Mouse (Mus musculus): ENCODE data around the gene B3gat2. TPM values are rescaled to one million over a fixed set of nuclear protein-coding genes. Genes with fewer than 3 reads are reported as not detected.

Gene B3gat2
- polyA plus RNA-seq, 1 experiment from 2014 or later: 0.46 TPM

DNA sequence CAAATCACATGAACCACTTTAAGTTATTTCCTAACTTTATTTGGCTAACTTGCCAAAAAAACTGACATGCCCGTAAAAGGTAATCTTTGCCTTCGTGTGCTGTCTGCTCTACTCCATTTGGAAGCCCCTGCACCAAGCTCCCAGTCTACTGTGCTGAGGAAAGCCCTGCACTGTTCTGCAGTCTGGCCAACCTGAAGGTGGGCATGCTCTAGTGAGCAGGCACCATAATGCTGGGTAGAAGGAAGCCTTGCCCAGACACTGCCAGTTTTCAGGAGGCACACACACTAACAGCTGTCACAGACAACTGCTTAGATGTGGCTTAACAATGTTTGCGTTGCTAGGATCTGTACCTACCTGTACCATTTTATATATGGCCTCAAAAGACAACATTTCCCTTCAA is 94.1 kb downstream of the B3gat2 start:
- no peaks in the 10 kb centered on the region for H3K27me3 ChIP-seq (ENCODE audit: control insufficient read depth, insufficient read depth, low read length)
- no peaks in the 10 kb centered on the region for H3K9me3 ChIP-seq (replicated peaks; ENCODE audit: control insufficient read depth, low read length)
- no peak for ATAC-seq (ENCODE audit: insufficient read depth, low FRiP score)
- H3K27ac ChIP-seq (ENCODE audit: low read length): no peak overlapping the region
- WGBS: 80% methylated on average over 3 of the region's 3 CpGs
- H3K4me3 ChIP-seq (replicated peaks; ENCODE audit: low read length): no peak overlapping the region
- no peak overlapping the region for H3K4me2 ChIP-seq (ENCODE audit: low read depth, low read length)
- H3K4me1 ChIP-seq (ENCODE audit: control insufficient read depth, insufficient read depth, low read length): no peaks in the 10 kb centered on the region
- no peak overlapping the region for H3K9ac ChIP-seq (ENCODE audit: low read length)
- peaks cover 5% of the 10 kb centered on the region; the same call in 1 of the 2 replicates for H3K36me3 ChIP-seq (ENCODE audit: control insufficient read depth, insufficient read depth, low read length)

DNA sequence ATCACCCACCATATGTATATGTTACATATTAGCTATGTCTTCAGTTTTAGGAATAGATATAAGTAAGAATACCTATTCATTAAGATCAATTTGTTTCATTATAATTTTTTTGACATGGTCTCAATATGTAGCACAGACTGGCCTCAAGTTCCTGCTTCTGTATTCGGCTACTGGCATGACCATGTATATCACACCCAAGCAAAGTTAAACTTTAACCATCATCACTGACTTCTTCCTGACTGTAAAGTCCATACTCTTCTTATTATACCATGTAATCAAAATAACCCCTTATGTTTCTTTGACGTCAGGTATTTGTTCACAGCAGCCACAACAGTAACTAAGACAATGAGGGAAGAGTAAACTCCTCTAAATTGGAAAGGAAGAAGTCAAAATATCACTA is 99.4 kb downstream of the B3gat2 start:
- no peaks in the 10 kb centered on the region for H3K4me1 ChIP-seq (ENCODE audit: control insufficient read depth, insufficient read depth, low read length)
- H3K27ac ChIP-seq (ENCODE audit: low read length): no peak overlapping the region
- ATAC-seq (ENCODE audit: insufficient read depth, low FRiP score): no peak
- no peak overlapping the region for H3K9ac ChIP-seq (ENCODE audit: low read length)
- H3K9me3 ChIP-seq (replicated peaks; ENCODE audit: control insufficient read depth, low read length): no peaks in the 10 kb centered on the region
- H3K4me3 ChIP-seq (replicated peaks; ENCODE audit: low read length): no peak overlapping the region
- no peaks in the 10 kb centered on the region for H3K27me3 ChIP-seq (ENCODE audit: control insufficient read depth, insufficient read depth, low read length)
- H3K36me3 ChIP-seq (ENCODE audit: control insufficient read depth, insufficient read depth, low read length): no peaks in the 10 kb centered on the region; the same call in 1 of the 2 replicates
- H3K4me2 ChIP-seq (ENCODE audit: low read depth, low read length): no peak overlapping the region
- WGBS: 71% methylated on average over 2 of the region's 2 CpGs

DNA sequence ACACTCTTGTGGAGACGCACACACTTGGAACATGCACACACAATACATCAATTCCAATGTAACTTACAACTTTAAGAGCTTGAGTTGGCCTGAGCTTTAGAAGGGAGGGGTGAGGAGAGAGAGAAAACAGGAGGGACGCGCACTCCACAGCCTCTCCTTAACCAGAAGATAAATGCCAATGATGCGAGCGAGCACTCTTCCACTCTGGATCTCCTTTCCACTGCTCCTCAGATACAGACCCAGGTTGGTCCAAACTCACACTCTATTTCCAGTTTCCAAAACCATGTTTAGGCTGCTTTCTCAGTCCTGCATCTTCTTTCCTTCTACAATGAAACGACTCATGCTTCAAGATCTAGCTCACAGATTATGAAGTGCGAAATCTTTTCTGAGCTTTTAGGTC is 104.0 kb downstream of the B3gat2 start:
- no peak overlapping the region for H3K27ac ChIP-seq (ENCODE audit: low read length)
- no peak overlapping the region for H3K4me2 ChIP-seq (ENCODE audit: low read depth, low read length)
- no peaks in the 10 kb centered on the region for H3K27me3 ChIP-seq (ENCODE audit: control insufficient read depth, insufficient read depth, low read length)
- no peak overlapping the region for H3K4me3 ChIP-seq (replicated peaks; ENCODE audit: low read length)
- H3K9me3 ChIP-seq (replicated peaks; ENCODE audit: control insufficient read depth, low read length): no peaks in the 10 kb centered on the region
- H3K4me1 ChIP-seq (ENCODE audit: control insufficient read depth, insufficient read depth, low read length): no peaks in the 10 kb centered on the region
- no peak overlapping the region for H3K9ac ChIP-seq (ENCODE audit: low read length)
- ATAC-seq (ENCODE audit: insufficient read depth, low FRiP score): no peak
- WGBS: 90% methylated on average over 7 of the region's 7 CpGs
- no peaks in the 10 kb centered on the region; the same call in 1 of the 2 replicates for H3K36me3 ChIP-seq (ENCODE audit: control insufficient read depth, insufficient read depth, low read length)

DNA sequence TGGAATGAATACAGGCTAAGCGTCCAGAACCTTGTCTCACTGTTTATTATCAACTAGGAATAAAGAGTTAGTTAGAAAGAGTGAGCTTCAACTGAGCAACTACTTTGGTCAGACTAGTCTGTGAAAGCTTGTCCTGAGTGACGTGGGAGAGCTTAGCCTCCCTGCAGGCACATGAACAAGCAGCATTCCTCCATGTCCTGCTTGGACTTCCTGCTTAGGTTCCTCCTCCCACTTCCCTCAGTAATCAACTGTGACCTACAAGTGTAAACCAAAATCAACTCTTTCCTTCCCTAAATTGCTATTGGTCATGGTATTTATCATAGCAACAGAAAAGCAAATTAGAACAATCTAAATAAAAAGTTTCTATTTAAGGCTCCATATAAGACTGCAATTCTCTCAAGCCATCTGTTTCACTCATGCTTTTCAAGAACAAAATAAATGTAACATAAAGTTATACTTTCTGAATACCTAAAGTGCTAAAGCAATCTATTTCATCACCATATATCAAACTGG is 105.9 kb downstream of the B3gat2 start:
- 65% methylated on average over 2 of the region's 2 CpGs for WGBS
- Histone ChIP-seq H3K36me3 (ENCODE audit: control insufficient read depth, insufficient read depth, low read length) (no peaks in the 10 kb centered on the region), H3K4me3 (replicated peaks; ENCODE audit: low read length) (no peak overlapping the region), H3K27me3 (ENCODE audit: control insufficient read depth, insufficient read depth, low read length) (no peaks in the 10 kb centered on the region), H3K4me1 (ENCODE audit: control insufficient read depth, insufficient read depth, low read length) (no peaks in the 10 kb centered on the region), H3K9ac (ENCODE audit: low read length) (no peak overlapping the region), H3K9me3 (replicated peaks; ENCODE audit: control insufficient read depth, low read length) (no peaks in the 10 kb centered on the region), H3K27ac (ENCODE audit: low read length) (no peak overlapping the region), H3K4me2 (ENCODE audit: low read depth, low read length) (no peak overlapping the region)
- no peak for ATAC-seq (ENCODE audit: insufficient read depth, low FRiP score)

DNA sequence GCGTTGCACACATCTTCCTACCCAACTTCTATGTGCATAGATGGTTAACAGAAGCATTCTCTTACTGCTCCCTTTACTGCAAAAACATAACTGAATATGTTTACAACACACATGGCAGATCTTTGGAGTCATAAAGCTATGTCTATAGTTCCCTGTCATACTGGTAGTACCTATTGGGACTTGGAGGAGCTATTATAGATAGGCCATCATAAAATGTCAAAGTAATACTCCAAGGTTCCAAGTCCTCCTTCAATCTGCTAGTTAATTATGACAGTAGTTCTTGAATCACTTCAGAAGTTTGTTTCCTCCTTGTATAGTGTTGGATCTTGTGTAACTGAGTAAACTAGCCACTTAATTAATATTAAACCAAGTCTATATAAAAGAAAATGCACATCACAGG is 110.6 kb downstream of the B3gat2 start:
- ATAC-seq (ENCODE audit: insufficient read depth, low FRiP score): no peak
- Histone ChIP-seq H3K4me2 (ENCODE audit: low read depth, low read length) (no peak overlapping the region), H3K9me3 (replicated peaks; ENCODE audit: control insufficient read depth, low read length) (no peaks in the 10 kb centered on the region), H3K27me3 (ENCODE audit: control insufficient read depth, insufficient read depth, low read length) (no peaks in the 10 kb centered on the region), H3K36me3 (ENCODE audit: control insufficient read depth, insufficient read depth, low read length) (0 out of 2 replicates have a peak, but pooled peaks cover 3% of the 10 kb centered on the region), H3K27ac (ENCODE audit: low read length) (no peak overlapping the region), H3K9ac (ENCODE audit: low read length) (no peak overlapping the region), H3K4me1 (ENCODE audit: control insufficient read depth, insufficient read depth, low read length) (no peaks in the 10 kb centered on the region), H3K4me3 (replicated peaks; ENCODE audit: low read length) (no peak overlapping the region)
- WGBS: 100% methylated on average over 1 of the region's 1 CpGs

DNA sequence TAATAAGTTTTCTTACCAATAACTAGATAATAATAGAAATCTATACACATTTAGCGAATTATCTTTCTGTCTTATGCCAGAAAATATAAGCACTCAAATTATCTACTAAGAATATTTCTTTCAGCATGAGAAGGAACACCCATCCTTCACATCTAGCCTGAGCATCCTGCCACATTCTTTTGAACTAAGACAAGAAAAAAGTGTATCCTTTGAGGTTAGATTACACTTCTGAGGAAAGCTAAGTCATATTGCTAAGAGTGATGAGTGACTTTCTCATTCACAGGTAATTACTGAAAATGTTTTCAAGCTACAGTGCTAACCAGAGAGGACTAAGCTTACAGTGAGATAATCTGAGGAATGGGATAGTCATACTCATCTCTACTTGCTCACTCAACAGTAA is 121.1 kb downstream of the B3gat2 start:
- Histone ChIP-seq H3K27ac (ENCODE audit: low read length) (no peak overlapping the region), H3K4me1 (ENCODE audit: control insufficient read depth, insufficient read depth, low read length) (no peaks in the 10 kb centered on the region), H3K36me3 (ENCODE audit: control insufficient read depth, insufficient read depth, low read length) (no peaks in the 10 kb centered on the region), H3K27me3 (ENCODE audit: control insufficient read depth, insufficient read depth, low read length) (no peaks in the 10 kb centered on the region), H3K4me3 (replicated peaks; ENCODE audit: low read length) (no peak overlapping the region), H3K9ac (ENCODE audit: low read length) (no peak overlapping the region), H3K4me2 (ENCODE audit: low read depth, low read length) (no peak overlapping the region), H3K9me3 (replicated peaks; ENCODE audit: control insufficient read depth, low read length) (no peaks in the 10 kb centered on the region)
- WGBS: 94% methylated on average over 1 of the region's 1 CpGs
- no peak for ATAC-seq (ENCODE audit: insufficient read depth, low FRiP score)

DNA sequence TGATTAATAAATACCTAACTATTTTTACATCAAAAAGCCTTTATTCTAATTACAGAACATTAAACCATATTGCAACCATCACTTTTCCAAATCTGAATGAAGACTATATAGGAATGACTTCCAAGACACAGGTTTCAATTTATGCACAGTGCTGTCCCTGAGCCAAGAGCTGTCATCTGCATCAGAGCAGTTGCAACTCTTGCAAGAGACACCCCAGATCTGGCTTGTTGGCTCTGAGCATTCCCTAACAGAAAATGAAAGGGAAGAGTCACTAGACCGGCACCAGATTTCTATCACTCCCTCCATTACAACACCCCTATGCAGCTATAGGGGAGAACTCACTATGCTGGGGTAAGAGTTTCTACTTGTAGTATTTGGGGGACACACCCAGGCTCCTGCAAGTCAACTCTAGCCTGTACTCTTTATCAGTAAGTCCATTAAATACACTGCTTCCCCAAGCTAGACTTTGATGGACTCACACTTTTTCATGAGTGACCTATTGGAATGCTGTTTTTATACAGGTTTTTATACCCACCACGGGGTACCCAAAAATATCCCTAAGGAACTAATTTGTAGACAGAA is 122.6 kb downstream of the B3gat2 start:
- H3K4me3 ChIP-seq (replicated peaks; ENCODE audit: low read length): no peak overlapping the region
- WGBS: 83% methylated on average over 2 of the region's 2 CpGs
- no peak overlapping the region for H3K27ac ChIP-seq (ENCODE audit: low read length)
- no peaks in the 10 kb centered on the region for H3K36me3 ChIP-seq (ENCODE audit: control insufficient read depth, insufficient read depth, low read length)
- no peaks in the 10 kb centered on the region for H3K9me3 ChIP-seq (replicated peaks; ENCODE audit: control insufficient read depth, low read length)
- no peaks in the 10 kb centered on the region for H3K27me3 ChIP-seq (ENCODE audit: control insufficient read depth, insufficient read depth, low read length)
- no peak overlapping the region for H3K4me2 ChIP-seq (ENCODE audit: low read depth, low read length)
- H3K9ac ChIP-seq (ENCODE audit: low read length): no peak overlapping the region
- H3K4me1 ChIP-seq (ENCODE audit: control insufficient read depth, insufficient read depth, low read length): no peaks in the 10 kb centered on the region
- no peak for ATAC-seq (ENCODE audit: insufficient read depth, low FRiP score)

DNA sequence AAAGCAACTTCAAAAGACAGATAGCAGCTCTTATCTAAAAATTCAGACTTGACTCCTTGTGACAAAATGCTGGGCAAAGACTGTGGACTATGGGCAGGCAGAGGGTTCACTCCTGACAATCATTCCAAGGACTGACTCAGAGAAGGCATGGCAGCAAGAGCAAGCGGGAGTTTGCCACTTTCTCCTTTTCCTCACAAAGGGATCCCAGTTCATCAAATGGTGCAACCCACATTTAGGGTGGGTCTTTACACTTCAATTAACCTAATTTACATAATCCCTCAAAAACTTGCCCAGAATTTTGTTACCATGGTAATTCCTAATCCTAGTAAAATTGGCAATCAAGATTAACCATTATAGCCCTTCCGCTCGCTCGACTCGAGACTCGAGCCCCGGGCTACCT is 123.4 kb downstream of the B3gat2 start:
- H3K36me3 ChIP-seq (ENCODE audit: control insufficient read depth, insufficient read depth, low read length): no peaks in the 10 kb centered on the region
- H3K9ac ChIP-seq (ENCODE audit: low read length): no peak overlapping the region
- H3K27ac ChIP-seq (ENCODE audit: low read length): no peak overlapping the region
- H3K4me1 ChIP-seq (ENCODE audit: control insufficient read depth, insufficient read depth, low read length): no peaks in the 10 kb centered on the region
- H3K4me2 ChIP-seq (ENCODE audit: low read depth, low read length): no peak overlapping the region
- H3K4me3 ChIP-seq (replicated peaks; ENCODE audit: low read length): no peak overlapping the region
- H3K27me3 ChIP-seq (ENCODE audit: control insufficient read depth, insufficient read depth, low read length): no peaks in the 10 kb centered on the region
- no peaks in the 10 kb centered on the region for H3K9me3 ChIP-seq (replicated peaks; ENCODE audit: control insufficient read depth, low read length)
- 96% methylated on average over 7 of the region's 7 CpGs for WGBS
- no peak for ATAC-seq (ENCODE audit: insufficient read depth, low FRiP score)

DNA sequence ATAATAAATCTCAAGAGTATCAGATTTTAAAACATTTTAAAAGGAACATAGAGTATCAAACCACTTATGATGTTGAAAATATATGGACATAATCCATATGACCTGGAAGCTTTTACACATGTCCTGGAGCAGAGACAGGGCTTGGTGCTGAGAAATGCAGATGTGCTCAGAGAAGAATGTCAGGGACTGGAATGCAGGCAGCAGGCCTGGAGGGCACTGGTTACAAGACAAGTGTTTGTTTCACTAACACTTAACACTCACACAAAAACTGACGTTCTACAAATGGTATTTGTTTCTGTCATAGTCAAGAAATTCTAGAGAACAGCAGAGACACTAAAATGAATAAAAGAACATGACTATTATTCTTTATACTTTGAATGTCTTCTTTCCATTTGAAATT is 130.5 kb downstream of the B3gat2 start:
- H3K9ac ChIP-seq (ENCODE audit: low read length): no peak overlapping the region
- no peak overlapping the region for H3K27ac ChIP-seq (ENCODE audit: low read length)
- no peak for ATAC-seq (ENCODE audit: insufficient read depth, low FRiP score)
- H3K4me2 ChIP-seq (ENCODE audit: low read depth, low read length): no peak overlapping the region
- no peaks in the 10 kb centered on the region for H3K9me3 ChIP-seq (replicated peaks; ENCODE audit: control insufficient read depth, low read length)
- no peak overlapping the region for H3K4me3 ChIP-seq (replicated peaks; ENCODE audit: low read length)
- no peaks in the 10 kb centered on the region for H3K27me3 ChIP-seq (ENCODE audit: control insufficient read depth, insufficient read depth, low read length)
- 35% methylated on average over 1 of the region's 1 CpGs for WGBS
- H3K36me3 ChIP-seq (ENCODE audit: control insufficient read depth, insufficient read depth, low read length): no peaks in the 10 kb centered on the region
- 0 out of 2 replicates have a peak, but pooled peaks cover under 1% of the 10 kb centered on the region for H3K4me1 ChIP-seq (ENCODE audit: control insufficient read depth, insufficient read depth, low read length)

All from stomach, embryonic 16.5 days (tissue).